Mouse (Mus musculus) urinary bladder, postnatal 14 days (tissue): ENCODE measurements at regions not wholly inside any gene's neighbourhood (a gene's known extent, or its start where the extent isn't known, plus 50 kb on each side); places are given as distances from the start of the nearest gene placed in this dataset.

ENCODE experiments used
- DNase-seq: peaks from one replicate; pipeline ENCODE4 v3.0.0; 2021; ENCODE audit warnings: low spot score

GRCm38 (mm10) chr8:15271793-15272587 lies 226.1 kb upstream of the BB014433 start:
- no peak for DNase-seq

GRCm38 (mm10) chr8:15270290-15270689 lies 224.4 kb upstream of the BB014433 start:
- peak; percentile 75 for DNase-seq

- no peak for DNase-seq
These were observed 199.1 kb upstream of the BB014433 start for GRCm38 (mm10) chr8:15244770-15245485.

GRCm38 (mm10) chr8:15235410-15235809 lies 189.5 kb upstream of the BB014433 start:
- DNase-seq: no peak

- no peak for DNase-seq
These were observed 187.4 kb upstream of the BB014433 start for GRCm38 (mm10) chr8:15233241-15233640.

GRCm38 (mm10) chr8:15230217-15230616 lies 184.3 kb upstream of the BB014433 start:
- DNase-seq: peak; percentile 12

GRCm38 (mm10) chr8:15221211-15221912 lies 175.5 kb upstream of the BB014433 start:
- peak; percentile 66 for DNase-seq

GRCm38 (mm10) chr8:15209856-15210521 lies 164.1 kb upstream of the BB014433 start:
- no peak for DNase-seq

GRCm38 (mm10) chr8:15201556-15201955 lies 155.7 kb upstream of the BB014433 start:
- DNase-seq: no peak

GRCm38 (mm10) chr8:15190708-15191107 lies 144.8 kb upstream of the BB014433 start:
- DNase-seq: no peak

- DNase-seq: no peak
These were observed 143.3 kb upstream of the BB014433 start for GRCm38 (mm10) chr8:15189079-15189612.
